Mouse (Mus musculus): ENCODE results near the gene Ctcf.
"Not testable (repeated sequence)": the region's sequence is repeated elsewhere in the genome, so short reads cannot be mapped to it uniquely, and the experiment has no call there.

Ctcf gene

DNA sequence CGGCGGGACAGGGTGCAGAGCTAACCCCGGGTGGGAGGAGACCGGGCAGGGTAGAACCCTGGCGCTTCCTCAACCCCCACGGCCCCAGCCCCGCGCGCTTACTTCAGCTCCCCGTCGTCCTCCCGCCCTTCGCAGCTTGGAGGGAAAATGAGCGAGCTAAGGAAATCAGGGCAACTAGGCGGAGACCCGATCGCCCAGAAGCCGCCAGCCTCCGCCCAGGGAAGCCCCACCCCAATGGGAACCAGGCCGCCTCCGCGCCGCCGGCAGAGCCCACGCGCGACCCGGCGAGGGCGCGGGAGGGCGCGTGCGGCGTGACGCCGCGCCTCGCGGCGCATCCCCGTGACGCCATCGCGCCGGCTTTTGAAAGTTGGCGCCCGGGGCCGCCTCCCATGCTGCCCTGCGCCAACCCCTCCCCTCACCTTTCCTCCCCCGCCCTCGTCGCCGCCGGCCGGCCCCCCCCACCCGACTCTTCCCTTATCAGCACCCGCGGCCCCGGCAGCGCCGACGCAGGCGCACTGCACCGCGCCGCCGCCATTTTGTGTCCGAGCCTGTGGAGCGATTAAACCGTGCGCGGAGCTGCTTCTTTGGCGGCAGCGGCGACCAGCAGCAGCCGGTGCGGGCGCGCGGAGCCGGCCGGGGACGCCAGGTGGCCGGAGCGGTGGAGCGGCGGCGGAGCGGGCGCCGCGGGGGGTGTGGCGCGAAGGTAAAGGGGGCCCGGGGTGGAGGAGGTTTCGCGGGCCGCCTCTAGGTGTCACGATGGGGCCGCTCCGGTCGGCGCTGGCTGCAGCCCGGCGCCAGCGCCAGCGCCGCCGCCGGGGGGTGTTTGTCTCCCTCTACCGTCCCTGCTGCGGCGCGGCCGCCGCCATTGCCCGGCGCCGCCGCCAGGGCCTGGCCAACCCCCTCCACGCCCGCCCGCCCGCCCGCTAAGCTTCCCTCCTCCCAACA, at the start of gene Ctcf:
Gene Ctcf (plus strand): TSS at position 551 of the 945 bp plus-strand sequence.
- peak; percentile 96 for DNase-seq

DNA sequence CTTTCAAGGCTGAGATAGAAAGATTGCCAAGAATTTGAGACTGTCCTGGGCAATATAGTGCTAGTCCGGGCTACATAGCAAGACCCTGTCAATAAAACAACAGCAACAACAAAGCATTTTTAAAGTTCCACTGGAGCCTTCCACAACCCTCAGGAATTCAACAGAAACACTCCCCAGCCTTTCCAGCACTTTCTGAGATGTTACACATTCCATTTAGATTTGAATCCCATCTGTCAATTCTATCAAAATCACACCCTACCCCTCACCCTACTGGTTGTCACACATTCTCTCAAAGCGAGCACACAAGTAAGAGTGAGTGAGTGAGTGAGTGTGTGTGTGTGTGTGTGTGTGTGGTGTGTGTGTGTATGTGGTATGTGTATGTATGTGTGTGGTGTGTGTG, 43.9 kb upstream of the Ctcf start:
- DNase-seq: no peak

DNA sequence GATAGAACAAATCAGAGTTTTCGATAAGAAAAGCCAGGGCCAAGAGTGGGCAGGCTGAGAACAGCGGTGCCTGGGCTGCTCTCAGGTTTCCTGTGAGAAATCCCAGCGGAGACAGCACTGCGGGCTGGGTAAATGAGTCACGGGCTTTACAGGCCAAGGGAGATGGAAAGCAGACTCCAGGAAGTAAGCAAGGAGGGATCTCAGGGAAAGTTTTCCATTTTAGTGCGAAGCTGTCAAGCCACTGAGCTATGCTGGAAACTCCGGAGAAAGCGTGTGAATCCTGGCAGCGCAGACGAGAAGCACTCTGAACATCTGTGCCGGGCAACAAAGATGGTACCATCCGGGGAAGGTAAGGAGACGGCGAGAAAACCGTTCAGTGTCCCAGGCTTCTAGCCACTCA, 42.5 kb upstream of the Ctcf start:
- DNase-seq: no peak

DNA sequence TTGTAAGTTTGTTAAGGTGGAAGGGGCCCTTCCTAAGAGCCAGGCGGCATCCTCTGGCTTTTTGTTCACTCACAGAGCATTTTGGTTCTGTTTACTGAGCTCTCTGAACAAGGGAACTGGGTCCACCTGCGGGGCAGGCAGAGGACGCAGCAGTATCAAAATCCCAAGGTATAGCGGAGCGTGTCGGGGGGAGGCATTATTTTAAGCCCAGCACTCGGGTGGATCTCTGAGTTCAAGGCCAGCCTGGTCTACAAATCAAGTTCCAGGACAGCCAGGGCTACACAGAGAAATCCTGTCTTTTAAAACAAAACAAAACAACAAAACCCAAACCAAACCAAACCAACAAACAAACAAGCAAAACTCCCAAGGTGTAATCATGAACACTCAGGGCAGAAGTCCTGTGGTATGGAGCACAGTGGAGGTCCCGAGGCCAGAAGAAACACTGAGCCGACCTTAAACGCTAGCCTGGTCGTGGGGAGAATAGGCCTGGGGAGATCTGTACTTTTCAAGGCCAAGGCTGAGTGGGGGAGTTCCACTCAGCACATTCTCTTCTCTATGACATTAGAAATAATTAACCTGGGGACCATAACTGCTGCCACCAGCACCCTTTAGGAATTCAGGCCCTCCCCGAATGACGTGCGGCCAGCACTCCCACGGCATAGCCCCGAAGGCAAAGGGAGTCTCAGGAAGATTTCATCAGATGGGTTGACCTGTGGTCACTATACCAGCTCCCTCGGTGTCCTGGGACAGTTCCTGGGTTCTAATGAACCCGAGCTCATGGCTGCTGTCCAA, 41.7 kb upstream of the Ctcf start:
- DNase-seq: no peak

DNA sequence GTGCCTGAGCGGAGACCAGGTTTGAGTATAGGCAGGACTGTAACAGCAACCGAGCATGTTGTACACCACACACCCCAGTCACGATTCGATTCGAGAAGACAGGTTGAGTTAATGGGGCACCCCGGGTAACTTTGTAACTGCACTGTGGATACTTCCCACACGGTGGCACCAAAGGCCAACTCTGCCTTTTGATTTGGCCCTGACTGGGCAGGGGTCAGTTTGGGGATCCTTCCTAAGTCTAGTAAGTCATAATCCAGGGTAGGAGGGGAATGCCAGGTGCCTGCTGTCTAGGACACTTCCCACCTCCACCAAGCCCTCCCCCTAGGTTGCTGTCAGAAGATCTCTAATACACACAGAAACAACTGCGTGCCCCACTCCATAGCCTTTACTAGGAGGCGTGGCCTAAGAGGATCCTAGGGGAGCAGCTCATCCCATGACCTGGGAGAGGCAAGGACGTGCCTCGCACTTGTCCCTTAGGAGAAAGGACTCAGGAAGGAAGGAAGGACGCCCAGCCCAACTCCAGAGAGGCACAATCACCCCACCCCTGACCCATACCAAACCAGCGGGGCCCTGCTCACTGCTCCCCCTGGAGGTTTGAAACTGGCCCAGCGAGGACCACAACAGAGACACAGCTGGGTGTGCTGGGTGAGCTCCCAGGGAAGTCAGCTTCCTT, 39.9 kb upstream of the Ctcf start:
- DNase-seq: peak; percentile 14

DNA sequence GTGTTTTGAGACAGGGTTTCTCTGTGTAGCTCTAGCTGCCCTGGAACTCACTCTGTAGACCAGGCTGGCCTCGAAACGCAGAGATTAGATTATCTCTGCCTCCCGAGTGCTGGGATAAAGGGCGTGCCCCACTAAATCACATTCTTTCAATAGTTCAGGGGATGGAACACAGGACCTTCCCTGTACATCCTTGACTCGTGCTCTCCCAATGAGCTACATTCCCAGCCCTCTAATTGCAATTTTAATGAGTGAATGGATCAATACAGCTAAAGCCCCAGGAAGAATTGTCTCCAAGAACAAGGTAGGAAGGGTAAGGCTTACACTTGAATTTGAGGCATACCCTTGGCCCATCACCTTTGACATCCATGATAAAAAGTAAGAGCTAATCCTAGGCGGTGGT, 37.6 kb upstream of the Ctcf start:
- no peak for DNase-seq

DNA sequence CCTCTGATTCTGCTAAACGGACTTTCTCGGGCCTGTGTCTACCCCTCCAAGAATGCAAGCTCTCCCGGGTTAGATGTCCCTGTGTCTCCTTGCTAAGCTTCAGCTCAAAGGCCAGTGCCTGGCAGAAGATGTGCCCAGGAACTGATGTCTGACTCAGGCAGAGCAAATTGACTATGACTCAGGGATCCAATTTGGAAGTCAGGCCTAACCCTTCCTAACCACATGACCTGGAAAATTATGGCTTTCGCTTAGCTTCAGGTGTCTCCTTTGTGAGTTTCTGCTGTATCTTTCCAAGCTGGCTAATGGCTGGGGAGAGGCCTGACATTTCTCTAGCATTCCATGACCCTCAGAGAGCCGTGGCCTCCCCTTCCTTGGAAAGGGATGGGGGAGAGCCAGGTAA, 35.1 kb upstream of the Ctcf start:
- DNase-seq: no peak

DNA sequence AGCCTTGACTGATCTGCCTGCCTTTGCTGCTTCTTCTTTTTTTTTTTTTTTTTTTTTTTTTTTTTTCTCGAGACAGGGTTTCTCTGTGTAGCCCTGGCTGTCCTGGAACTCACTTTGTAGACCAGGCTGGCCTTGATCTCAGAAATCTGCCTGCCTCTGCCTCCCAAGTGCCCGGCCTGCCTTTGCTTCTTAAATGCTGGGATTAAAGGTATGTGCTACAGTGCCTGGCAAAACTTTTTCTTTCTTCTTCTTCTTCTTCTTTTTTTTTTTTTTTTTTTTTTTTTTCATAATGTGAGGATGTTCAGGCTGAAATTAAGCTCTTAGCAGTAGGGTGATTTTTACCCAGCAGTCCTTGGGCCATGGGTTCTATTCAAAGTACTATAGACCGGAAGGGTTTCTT, 33.8 kb upstream of the Ctcf start:
- not testable (repeated sequence) for DNase-seq

DNA sequence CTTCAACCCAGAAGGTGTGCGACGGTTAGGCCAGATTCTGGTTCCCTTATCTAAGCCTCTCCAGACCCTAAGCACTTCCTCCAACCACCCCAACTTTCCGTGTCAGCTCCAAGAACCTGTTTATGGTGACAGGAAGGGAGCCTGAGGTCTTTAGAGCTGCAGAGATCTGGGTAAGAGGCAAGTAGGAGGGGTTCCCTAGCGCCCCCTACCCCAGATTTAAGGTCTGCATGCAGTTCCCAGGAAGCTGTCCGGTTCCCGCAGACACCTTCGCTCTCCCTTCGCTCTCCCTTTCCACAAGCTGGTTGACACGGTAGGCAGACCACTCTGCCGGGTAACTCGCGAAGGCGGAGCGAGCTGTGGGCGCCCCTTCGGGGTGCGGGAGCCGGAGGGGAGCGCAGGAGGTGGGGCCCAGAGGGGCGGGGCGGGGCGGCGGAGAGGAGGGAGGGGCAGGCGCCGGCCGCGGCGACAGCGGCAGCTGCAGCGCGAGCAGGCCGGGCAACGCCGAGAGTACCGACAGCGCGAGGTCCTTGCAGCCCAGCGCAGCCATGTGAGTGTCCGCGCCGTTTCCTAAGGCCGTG, 31.5 kb upstream of the Ctcf start, which contains the start of gene Ripor1:
Gene Ripor1 (plus strand): TSS at position 452 of the 578 bp plus-strand sequence.
- peak; percentile 82 for DNase-seq

DNA sequence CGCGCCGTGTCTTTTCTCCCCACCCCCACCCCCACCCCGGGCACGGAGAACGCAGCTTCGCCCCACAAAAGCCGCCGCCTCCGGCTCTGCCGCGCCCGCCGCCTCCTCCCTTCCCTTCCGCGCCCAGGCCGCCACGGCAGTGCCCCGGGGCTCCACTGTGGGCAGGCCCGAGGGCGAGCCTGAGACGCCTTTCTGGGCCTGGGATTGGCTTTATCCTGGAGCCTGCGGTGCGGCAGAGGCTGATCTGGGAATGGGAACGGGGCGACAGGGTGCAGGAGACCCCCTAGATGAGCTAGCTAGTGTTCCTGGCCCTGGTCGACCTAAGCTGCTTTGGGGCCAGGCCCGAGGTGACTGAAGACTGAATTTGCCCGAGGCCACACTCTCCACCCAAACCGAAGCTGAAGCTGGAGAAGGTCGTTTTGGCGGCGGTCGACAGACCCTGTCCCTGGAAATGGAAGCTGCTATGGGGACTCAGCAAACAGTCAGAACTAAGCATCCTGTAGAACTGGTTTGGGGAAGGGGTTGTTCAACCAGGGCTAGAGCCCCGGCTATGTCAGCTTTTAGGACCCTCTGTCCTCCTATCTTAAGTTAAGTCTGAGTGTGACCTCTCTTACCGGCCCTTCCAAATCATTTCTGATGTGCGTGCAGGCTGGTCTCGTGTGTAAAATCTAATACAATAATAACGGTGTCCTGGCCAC, 30.7 kb upstream of the Ctcf start:
- peak; percentile 52 for DNase-seq

DNA sequence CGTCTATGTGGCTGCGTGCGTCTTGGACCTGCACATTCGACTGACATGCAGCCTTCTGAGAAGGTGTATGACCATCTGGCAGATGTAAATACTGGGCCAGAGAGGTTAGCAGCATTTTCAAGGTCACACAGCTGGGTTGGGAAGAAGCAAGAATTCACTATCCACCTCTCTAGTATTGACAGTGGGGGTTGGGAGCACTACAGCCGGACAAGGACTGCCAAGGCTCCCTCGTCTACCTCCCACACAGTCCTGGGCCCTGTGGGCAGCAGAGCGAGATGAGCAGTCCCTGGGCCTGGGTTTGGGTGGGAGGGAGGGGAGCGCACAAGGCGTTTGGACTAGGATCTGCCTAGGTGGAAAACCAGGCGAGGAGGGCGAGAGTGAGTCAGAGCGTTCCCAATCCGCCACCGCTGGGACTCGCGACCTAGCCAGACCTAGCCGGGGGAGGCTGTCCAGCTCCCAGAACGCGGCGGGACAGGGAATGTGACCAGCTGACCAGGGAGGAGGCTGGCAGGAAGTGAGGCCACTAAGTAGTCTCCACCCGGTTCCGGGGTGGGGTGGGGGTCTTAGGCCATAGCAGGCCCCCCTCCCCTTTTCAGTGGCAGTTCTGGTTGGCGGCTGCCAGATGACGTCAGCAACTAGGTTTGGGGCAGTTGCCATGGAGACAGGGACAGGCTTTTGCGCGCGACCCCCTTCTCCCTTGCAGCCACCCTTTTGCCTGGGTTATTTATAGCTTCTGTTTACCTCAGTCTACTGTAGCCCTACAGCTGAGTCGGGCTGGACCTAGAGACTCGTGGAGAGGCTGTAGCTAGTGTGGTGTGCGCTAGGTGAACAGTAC, 30.0 kb upstream of the Ctcf start:
- DNase-seq: peak; percentile 80

DNA sequence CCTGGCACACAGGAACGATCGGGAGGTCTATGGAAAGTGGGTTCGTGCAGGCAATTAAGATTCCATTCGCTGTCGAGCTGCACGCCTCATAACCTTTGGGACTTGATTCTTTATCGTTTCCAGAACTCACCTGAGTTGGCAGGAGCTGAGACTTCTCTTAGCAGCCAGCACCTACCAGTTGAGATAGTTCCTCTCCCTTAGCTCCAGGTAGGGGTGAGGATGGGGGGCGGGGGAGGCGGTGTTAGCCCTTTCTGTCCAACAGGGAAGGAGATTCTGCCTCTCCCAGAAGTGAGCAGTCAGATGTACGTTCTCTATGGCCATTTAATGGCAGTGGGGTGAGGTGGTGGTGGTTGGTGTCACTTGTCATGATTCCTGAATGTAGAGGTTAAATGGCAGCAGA, 29.3 kb upstream of the Ctcf start:
- no peak for DNase-seq

DNA sequence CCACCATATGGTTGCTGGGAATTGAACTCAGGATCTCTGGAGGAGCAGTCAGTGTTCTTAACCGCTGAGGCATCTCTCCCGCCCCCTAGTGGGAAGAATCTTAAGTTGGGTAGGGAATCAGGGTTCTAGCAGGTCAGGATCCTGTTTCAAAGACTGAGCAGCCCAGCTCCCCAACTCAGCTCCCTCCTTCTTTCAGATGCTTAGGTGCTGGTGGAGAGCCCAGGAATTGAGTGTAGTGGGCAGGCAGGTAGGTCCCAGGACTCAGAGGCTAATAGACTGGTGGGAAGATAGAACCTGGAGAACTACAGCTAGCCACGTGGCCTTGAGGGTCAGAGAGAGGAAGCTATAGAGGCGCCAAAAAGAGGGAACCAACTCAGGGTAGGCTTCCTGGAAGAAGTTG, 28.7 kb upstream of the Ctcf start:
- DNase-seq: peak; percentile 26

DNA sequence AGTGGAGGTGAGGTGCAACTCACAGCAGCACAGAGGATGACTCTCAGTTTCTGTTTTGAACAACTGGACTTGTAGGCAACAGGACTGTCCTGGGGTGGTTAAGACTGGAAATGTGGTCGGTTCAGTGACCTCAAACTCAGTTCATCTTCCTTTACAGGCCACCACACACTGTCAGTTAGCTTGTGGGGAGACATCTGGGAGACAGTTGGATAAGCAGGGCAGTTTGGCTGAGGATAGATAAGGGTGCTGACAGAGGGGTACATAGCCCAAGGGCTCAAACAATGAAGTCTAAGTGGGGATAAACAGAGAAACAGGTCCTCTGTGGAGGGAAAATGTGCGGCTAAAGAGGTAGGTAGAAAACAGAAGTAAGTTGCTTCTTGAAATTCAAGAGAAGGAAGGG, 27.0 kb upstream of the Ctcf start:
- DNase-seq: no peak

DNA sequence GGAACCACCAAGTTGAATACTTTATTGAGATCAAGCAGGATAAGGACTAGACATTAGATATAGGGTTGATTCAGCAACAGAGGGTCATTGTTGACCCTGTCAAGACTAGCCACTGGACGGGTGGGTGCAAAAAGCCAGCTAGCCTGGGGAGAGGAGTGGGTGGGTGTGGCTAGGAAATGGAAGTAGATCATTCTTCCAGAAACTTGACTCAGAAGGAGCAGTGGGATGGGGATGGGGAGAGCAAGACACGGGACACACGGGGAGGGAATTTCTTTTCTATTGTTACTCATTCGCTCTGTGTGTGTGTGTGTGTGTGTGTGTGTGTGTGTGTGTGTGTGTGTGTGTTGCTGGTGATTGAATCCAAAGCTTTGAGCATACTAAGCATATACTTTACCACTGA, 26.6 kb upstream of the Ctcf start:
- DNase-seq: no peak

DNA sequence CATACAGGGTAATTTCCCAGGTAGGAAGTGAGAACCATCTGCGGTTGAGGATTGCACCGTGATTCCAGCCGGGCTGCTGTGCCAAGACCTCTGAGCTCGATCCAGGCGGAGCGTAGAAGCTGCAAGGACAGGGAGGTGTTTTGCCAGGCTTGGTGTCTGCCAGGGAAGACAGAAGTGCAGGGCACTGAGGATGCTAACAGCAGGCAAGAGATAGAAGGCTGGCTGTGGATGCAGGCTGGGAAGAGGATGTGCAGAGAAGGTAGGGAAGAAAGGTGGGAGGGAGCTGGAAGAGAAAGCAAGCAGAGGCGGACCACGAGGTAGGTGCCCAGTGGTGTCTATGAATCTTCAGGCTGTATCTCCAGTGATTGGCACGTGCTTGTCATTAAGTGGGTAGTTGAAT, 24.5 kb upstream of the Ctcf start:
- DNase-seq: no peak

DNA sequence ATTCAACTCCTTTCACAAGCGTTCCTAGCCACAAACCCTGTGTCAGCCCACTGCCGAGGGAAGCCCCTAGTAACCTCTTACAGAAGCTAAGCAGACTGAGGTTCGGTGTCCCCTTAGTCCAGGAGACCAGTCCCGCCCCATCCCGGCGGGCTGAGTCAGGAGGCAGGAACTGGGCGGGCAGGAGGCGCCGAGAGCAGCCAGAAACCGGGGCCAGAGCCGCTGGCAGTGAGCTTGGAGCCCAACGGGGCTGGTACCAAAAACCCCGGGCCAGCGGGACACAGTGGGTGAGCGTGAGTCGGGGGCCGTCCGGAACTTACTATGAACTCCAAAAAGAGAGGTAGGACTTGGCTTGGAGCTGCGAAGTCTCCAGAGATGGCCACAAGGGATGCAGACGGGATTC, 23.3 kb upstream of the Ctcf start:
- DNase-seq: peak; percentile 36

DNA sequence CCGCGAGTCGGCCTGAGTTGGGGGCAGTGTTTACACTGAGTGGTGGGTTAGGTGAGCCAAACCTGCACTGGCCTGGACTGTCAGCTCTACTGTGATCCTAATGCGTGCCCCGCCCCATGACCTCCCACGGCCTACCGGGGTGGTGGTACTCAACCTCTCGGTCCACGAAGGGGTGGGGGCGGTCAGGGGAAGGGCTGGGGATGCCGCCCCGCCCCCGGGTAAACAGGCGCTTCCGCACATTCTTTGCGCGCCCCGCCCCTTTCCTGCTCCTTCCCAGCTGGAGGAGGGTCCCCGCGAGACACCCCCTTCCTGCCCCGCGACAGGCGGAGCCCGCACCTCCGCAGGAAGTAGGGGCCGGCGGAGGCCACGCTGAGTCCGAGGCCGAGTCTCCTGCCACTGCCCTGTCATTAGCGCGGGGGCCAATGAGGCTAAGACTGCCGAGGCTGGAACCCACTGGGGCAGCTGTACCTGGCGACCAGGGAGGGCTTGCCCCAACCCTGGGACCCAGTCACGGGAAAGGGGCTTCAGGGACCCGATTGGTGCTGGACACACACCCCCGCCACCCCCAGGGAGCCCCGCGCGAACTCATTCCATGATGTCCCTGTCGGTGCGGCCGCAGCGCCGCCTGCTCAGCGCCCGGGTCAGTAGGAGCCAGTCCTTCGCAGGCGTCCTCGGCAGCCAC, 22.4 kb upstream of the Ctcf start:
- no peak for DNase-seq

DNA sequence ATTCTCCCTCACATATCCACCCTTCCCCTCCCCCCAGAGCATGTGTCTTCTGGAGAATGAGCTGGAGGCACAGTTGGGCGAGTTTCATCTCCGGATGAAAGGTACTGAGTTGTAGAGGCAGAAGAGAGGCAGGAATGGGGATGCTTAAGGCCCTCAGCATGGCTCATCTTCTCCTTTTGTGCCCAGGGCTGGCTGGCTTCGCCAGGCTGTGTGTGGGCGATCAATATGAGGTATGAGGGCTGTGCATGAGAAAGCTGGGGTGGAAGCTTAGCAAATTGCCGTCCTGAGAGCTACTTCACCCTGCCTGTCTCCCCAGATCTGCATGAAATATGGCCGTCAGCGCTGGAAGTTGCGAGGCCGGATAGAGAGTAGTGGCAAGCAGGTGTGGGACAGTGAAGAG, 20.4 kb upstream of the Ctcf start:
- no peak for DNase-seq

DNA sequence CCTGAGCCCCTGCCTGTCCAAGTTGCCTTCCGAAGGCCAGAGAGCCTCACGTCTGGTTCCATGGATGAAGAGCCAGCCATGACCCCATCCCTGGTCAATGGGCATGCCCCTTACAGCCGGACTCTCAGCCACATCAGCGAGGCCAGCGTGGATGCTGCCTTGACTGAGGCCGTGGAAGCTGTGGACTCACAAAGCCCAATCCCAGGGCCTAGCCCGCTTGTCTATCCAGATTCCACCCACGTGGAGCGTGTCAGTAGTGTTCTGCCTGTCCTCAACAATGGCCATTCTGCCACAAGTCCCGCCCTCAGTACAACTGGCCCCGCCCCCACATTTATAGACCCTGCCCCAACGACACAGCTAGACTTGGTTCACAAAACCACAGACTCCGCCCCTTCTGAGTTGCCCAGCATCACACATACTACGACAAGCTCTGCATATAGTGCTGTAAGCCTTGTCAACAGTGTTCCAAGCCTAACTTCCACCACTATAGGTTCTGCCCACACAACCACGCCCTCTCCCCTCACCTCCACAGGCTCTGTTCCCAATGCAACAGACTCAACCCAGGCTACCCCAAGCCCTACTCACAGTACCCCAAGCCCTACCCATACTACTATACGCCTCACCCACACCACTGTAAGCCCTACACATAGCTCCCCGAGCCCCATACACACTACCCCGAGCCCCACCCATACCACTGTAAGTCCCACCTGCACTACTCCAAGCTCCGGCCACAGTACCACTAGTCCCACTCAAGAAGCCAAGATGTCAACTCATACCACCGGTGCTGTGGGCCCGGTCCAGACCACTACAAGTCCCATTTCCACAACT, 18.7 kb upstream of the Ctcf start:
- no peak for DNase-seq

Measured in right cerebral cortex, postnatal 4 days (tissue).